Comparison of ENCODE assay signal across 14 mouse cellular contexts in genomic region chr12:28999963-29000451, GRCm38 (mm10).
DNase-seq lines count a peak whose midpoint lies in the region; ATAC-seq and TF ChIP-seq lines count a peak whose summit lies in the region.
"Had no signal": no experiment of that assay in that cellular context is flagged by ENCODE, and none has a peak within 500 bp of the region (broad histone marks: within the 10 kb centered on the region; RNA-seq: fewer than 3 reads in every experiment).

No protein-coding gene starts in this region.

- no peak for TF ChIP-seq CTCF in intestine, postnatal 0 days (IDR thresholded peaks at IDR 0.05; ENCODE audit: low read depth)

- no peak for ATAC-seq in intestine, embryonic 14.5 days (replicated peaks; ENCODE audit: low FRiP score, low TSS enrichment, low read depth)
- no peak for ATAC-seq in intestine, postnatal 0 days
- ATAC-seq in embryonic facial prominence, embryonic 11.5 days (replicated peaks; ENCODE audit: insufficient number of reproducible peaks, low FRiP score, low TSS enrichment, low read depth), result no peak

- H3K9ac ChIP-seq in intestine, embryonic 14.5 days (ENCODE audit: low read length), result no peak overlapping the region
- H3K9ac ChIP-seq in intestine, postnatal 0 days (ENCODE audit: low read depth, low read length), result no peak overlapping the region
- H3K9ac ChIP-seq in embryonic facial prominence, embryonic 11.5 days (replicated peaks; ENCODE audit: low read length), result no peak overlapping the region
- H3K9ac ChIP-seq: liver, embryonic 14.5 days had no signal

- 25% methylated on average over 6 of the region's 6 CpGs for WGBS in intestine, embryonic 14.5 days
- 29% methylated on average over 6 of the region's 6 CpGs for WGBS in intestine, postnatal 0 days
- 64% methylated on average over 6 of the region's 6 CpGs for WGBS in embryonic facial prominence, embryonic 11.5 days
- WGBS in limb, embryonic 10.5 days, result 24% methylated on average over 6 of the region's 6 CpGs

- no peak overlapping the region for H3K4me3 ChIP-seq in intestine, embryonic 14.5 days (ENCODE audit: low read depth, low read length)
- no peak overlapping the region for H3K4me3 ChIP-seq in intestine, postnatal 0 days (ENCODE audit: low read depth, low read length)
- H3K4me3 ChIP-seq in embryonic facial prominence, embryonic 11.5 days (ENCODE audit: low read depth, low read length), result no peak overlapping the region
- H3K4me3 ChIP-seq in limb, embryonic 10.5 days, result no peak overlapping the region
- H3K4me3 ChIP-seq: erythroblast, embryonic 14.5 days; hindbrain, embryonic 10.5 days had no signal

- peak; percentile 14 to 51 for DNase-seq in adrenal gland, adult (ENCODE audit: inconsistent age in 2 of 2, low spot score in 1 of 2)
- DNase-seq in adrenal gland, adult 8-10 months, result no peak
- DNase-seq in intestine, embryonic 14.5 days (ENCODE audit: low spot score), result peak; percentile 54
- DNase-seq in embryonic facial prominence, embryonic 11.5 days (ENCODE audit: low spot score), result peak; percentile 21
- DNase-seq in limb, embryonic 10.5 days (ENCODE audit: low spot score), result peak; percentile 41
- no peak for DNase-seq in natural killer cell, adult 2 months (ENCODE audit: low spot score in 2 of 2)
- no peak for DNase-seq in spleen, postnatal 10 days (ENCODE audit: low spot score in 2 of 2)
- DNase-seq: cerebellum, postnatal 14 days; lung, postnatal 4 days; thymus, adult 18-20 months had no signal

- H3K9me3 ChIP-seq in intestine, embryonic 14.5 days (ENCODE audit: control insufficient read depth, low read length), result no peaks in the 10 kb centered on the region
- H3K9me3 ChIP-seq in intestine, postnatal 0 days (ENCODE audit: control insufficient read depth), result no peaks in the 10 kb centered on the region
- H3K9me3 ChIP-seq in embryonic facial prominence, embryonic 11.5 days (replicated peaks; ENCODE audit: control insufficient read depth, low read length), result no peaks in the 10 kb centered on the region
- no peaks in the 10 kb centered on the region for H3K9me3 ChIP-seq in limb, embryonic 10.5 days (replicated peaks)
- H3K9me3 ChIP-seq: hindbrain, embryonic 10.5 days had no signal

- no peaks in the 10 kb centered on the region for H3K27me3 ChIP-seq in intestine, embryonic 14.5 days (replicated peaks; ENCODE audit: control insufficient read depth, insufficient read depth, low read length)
- no peaks in the 10 kb centered on the region for H3K27me3 ChIP-seq in intestine, postnatal 0 days (replicated peaks; ENCODE audit: control insufficient read depth, insufficient read depth, low read length)
- no peaks in the 10 kb centered on the region for H3K27me3 ChIP-seq in embryonic facial prominence, embryonic 11.5 days (ENCODE audit: control insufficient read depth, insufficient read depth, low read length)
- no peaks in the 10 kb centered on the region for H3K27me3 ChIP-seq in limb, embryonic 10.5 days (ENCODE audit: low read depth, poor library complexity, severe bottlenecking)

- no peaks in the 10 kb centered on the region for H3K36me3 ChIP-seq in intestine, embryonic 14.5 days (ENCODE audit: control insufficient read depth, insufficient read depth, low read length)
- no peaks in the 10 kb centered on the region for H3K36me3 ChIP-seq in intestine, postnatal 0 days (ENCODE audit: control insufficient read depth, insufficient read depth)
- H3K36me3 ChIP-seq in embryonic facial prominence, embryonic 11.5 days (replicated peaks; ENCODE audit: control insufficient read depth, insufficient read depth, low read depth, low read length), result no peaks in the 10 kb centered on the region
- H3K36me3 ChIP-seq in limb, embryonic 10.5 days, result no peaks in the 10 kb centered on the region
- H3K36me3 ChIP-seq: hindbrain, embryonic 10.5 days had no signal

- no peak overlapping the region for H3K4me2 ChIP-seq in intestine, embryonic 14.5 days (ENCODE audit: low read length)
- no peak overlapping the region for H3K4me2 ChIP-seq in intestine, postnatal 0 days (replicated peaks; ENCODE audit: low read depth)
- H3K4me2 ChIP-seq in embryonic facial prominence, embryonic 11.5 days (ENCODE audit: low read depth, low read length), result no peak overlapping the region

- H3K4me1 ChIP-seq in intestine, embryonic 14.5 days (replicated peaks; ENCODE audit: control insufficient read depth, insufficient read depth, low read length), result peaks cover 10% of the 10 kb centered on the region; the same call in 1 of the 2 replicates
- no peaks in the 10 kb centered on the region; the same call in 1 of the 2 replicates for H3K4me1 ChIP-seq in intestine, postnatal 0 days (replicated peaks; ENCODE audit: control insufficient read depth, insufficient read depth, low read length)
- no peaks in the 10 kb centered on the region for H3K4me1 ChIP-seq in embryonic facial prominence, embryonic 11.5 days (ENCODE audit: control insufficient read depth, insufficient read depth, low read length)
- peaks cover 40% of the 10 kb centered on the region for H3K4me1 ChIP-seq in limb, embryonic 10.5 days

- peak overlapping the region; percentile 59; the same call in 1 of the 2 replicates for H3K27ac ChIP-seq in intestine, embryonic 14.5 days (ENCODE audit: low read depth)
- no peak overlapping the region for H3K27ac ChIP-seq in intestine, postnatal 0 days (ENCODE audit: low read depth, low read length)
- no peak overlapping the region for H3K27ac ChIP-seq in embryonic facial prominence, embryonic 11.5 days (replicated peaks; ENCODE audit: low read depth, low read length)
- H3K27ac ChIP-seq in limb, embryonic 10.5 days, result no peak overlapping the region
- H3K27ac ChIP-seq: hindbrain, embryonic 10.5 days; liver, embryonic 14.5 days had no signal

Comparison
In these comparisons a context has a peak if more than half of its experiments do, and no peak if none do; other contexts are left out.
1. DNase-seq: peak in adrenal gland, adult (2 of 2), intestine, embryonic 14.5 days (single experiment), embryonic facial prominence, embryonic 11.5 days (single experiment) and limb, embryonic 10.5 days (single experiment); none in adrenal gland, adult 8-10 months (single experiment), natural killer cell, adult 2 months (0 of 2) and spleen, postnatal 10 days (0 of 2).